Mouse (Mus musculus) layer of hippocampus, adult 9-10 months (tissue): ENCODE measurements around the gene Slc24a4.

Source experiments
- DNase-seq: peaks from one replicate; pipeline ENCODE4 v3.0.0; 2022; ENCODE audit warnings: low spot score

Slc24a4 gene

GRCm38 (mm10) chr12:102309099-102309799 is 180.7 kb downstream of the Slc24a4 start:
- no peak for DNase-seq

DNA sequence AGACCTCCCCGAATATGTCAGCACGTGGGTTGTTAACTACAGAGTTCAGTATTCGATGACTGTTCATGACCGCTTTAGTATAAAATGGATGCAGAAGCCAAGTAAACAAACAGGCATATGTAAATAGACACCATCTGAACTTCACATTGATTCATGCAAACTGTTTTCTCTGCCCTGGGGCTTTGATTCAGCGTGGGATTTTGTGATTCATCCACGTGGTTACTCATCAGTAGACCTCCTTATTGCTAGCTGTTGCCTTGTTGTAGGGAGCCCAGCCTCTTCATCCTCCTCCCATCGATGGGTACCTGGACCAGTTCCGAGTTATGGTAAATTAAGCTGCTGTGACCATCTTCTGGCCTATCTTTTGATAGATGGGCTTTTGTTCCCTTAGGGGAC is 181.3 kb downstream of the Slc24a4 start:
- no peak for DNase-seq

DNA sequence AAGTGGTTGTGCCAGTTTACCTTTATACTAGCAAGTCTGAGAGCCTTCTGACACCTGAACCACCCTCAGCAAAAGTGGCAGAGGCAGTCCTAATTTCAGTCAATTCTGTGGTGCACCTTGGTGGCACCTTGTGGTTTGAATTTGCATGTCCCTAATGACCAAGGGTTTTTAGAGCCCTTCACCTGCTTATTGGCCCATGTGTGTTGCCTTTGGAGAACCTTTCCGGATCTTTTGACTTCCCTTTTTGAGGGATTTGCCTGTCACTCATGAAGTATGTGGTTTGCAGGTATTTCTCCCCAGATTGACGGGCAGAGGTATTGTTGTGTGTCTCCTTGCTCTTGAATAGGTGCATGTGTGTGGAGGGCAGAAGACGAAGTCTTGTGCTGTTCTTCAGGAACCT is 181.7 kb downstream of the Slc24a4 start:
- DNase-seq: no peak

GRCm38 (mm10) chr12:102311454-102311853 is 182.9 kb downstream of the Slc24a4 start:
- DNase-seq: no peak
